Mouse (Mus musculus) C2C12 (cell line): Measurements from ENCODE around the gene Pitpna.

ENCODE experiments used
- CEBPB ChIP-seq: IDR thresholded peaks from one replicate; pipeline ENCODE4 v1.6.1; 2011; ENCODE audit warnings: low read depth, mild to moderate bottlenecking, control low read depth, moderate library complexity
- CTCF ChIP-seq: IDR thresholded peaks from one replicate; pipeline ENCODE4 v1.5.1; 2011; ENCODE audit not compliant: control insufficient read depth, insufficient read depth, insufficient read length
- FOSL1 ChIP-seq: IDR thresholded peaks from one replicate; pipeline ENCODE4 v1.8.0; 2011; ENCODE audit warnings: mild to moderate bottlenecking, low read length; ENCODE audit not compliant: poor library complexity, insufficient read depth, severe bottlenecking
- MAX ChIP-seq: IDR thresholded peaks from one replicate; pipeline ENCODE4 v1.6.1; 2011; ENCODE audit warnings: mild to moderate bottlenecking, control low read depth
- MYOD1 ChIP-seq: IDR thresholded peaks from one replicate; pipeline ENCODE4 v1.6.1; 2011; ENCODE audit warnings: low read depth; ENCODE audit not compliant: control insufficient read depth, insufficient read length
- MYOG ChIP-seq: IDR thresholded peaks from one replicate; pipeline ENCODE4 v1.6.1; 2011; ENCODE audit not compliant: control insufficient read depth, insufficient read length; ENCODE audit errors: extremely low read depth
- USF1 ChIP-seq: IDR thresholded peaks from one replicate; pipeline ENCODE4 v1.6.1; 2011; ENCODE audit warnings: low read depth, mild to moderate bottlenecking, control low read depth, moderate library complexity

DNA sequence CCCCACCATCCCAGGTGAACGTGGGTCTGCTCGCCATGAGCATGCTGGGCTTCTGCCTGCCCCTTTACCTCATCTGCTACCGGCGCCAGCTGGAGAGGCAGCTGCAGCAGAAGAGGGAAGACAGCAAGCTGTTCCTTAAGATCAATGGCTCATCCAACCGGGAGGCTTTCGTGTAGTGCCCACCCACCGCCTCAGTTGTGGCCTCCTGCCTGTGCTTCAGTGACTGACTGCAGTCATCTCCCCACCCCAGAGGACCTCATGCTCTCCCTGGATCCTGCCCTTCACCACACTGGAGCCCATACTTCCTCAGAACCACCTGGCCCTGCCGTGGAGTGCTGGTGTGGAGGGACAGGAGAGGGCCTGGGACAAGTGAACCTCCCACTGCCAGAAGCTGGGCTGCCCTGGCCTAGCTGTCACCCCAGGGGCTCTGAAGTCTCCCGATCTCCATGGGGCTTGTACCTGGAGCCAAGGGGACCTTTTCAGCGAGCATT, 15.6 kb upstream of the Pitpna start:
- TF ChIP-seq CTCF, result no peak
- no peak for TF ChIP-seq MAX
- no peak for TF ChIP-seq FOSL1
- no peak for TF ChIP-seq CEBPB
- no peak for TF ChIP-seq USF1
- TF ChIP-seq MYOG, result no peak
- no peak for TF ChIP-seq MYOD1
